Mouse (Mus musculus): ENCODE data around the gene Far2. TPM values are rescaled to one million over a fixed set of nuclear protein-coding genes. Genes with fewer than 3 reads are reported as not detected.

Far2 gene
- polyA plus RNA-seq, 1 experiment from 2014 or later, result 13.0 TPM

GRCm38 (mm10) chr6:148084403-148084802, 37.3 kb downstream of the Far2 start:
- Histone ChIP-seq H3K9me3 (no peaks in the 10 kb centered on the region), H3K27ac (replicated peaks) (no peak overlapping the region), H3K4me2 (replicated peaks) (no peak overlapping the region), H3K9ac (replicated peaks) (no peak overlapping the region), H3K27me3 (no peaks in the 10 kb centered on the region), H3K4me3 (no peak overlapping the region), H3K36me3 (no peaks in the 10 kb centered on the region), H3K4me1 (no peaks in the 10 kb centered on the region)
- 85% methylated on average over 2 of the region's 2 CpGs for WGBS
- no peak for ATAC-seq (replicated peaks)

GRCm38 (mm10) chr6:148097039-148097438, 50.0 kb downstream of the Far2 start:
- Histone ChIP-seq H3K27me3 (no peaks in the 10 kb centered on the region), H3K9ac (replicated peaks) (no peak overlapping the region), H3K4me3 (no peak overlapping the region), H3K9me3 (no peaks in the 10 kb centered on the region), H3K4me2 (replicated peaks) (no peak overlapping the region), H3K27ac (replicated peaks) (no peak overlapping the region), H3K4me1 (no peaks in the 10 kb centered on the region), H3K36me3 (no peaks in the 10 kb centered on the region)
- ATAC-seq (replicated peaks), result no peak
- 74% methylated on average over 3 of the region's 3 CpGs for WGBS

- H3K27ac ChIP-seq (replicated peaks), result no peak overlapping the region
- no peaks in the 10 kb centered on the region for H3K27me3 ChIP-seq
- no peak overlapping the region for H3K9ac ChIP-seq (replicated peaks)
- H3K36me3 ChIP-seq, result no peaks in the 10 kb centered on the region
- H3K4me2 ChIP-seq (replicated peaks), result no peak overlapping the region
- ATAC-seq (replicated peaks), result no peak
- 88% methylated on average over 3 of the region's 3 CpGs for WGBS
- no peaks in the 10 kb centered on the region for H3K4me1 ChIP-seq
- H3K9me3 ChIP-seq, result no peaks in the 10 kb centered on the region
- no peak overlapping the region for H3K4me3 ChIP-seq
Observed at GRCm38 (mm10) chr6:148101977-148102376, 54.9 kb downstream of the Far2 start.

GRCm38 (mm10) chr6:148102434-148102833, 55.4 kb downstream of the Far2 start:
- Histone ChIP-seq H3K27me3 (no peaks in the 10 kb centered on the region), H3K9ac (replicated peaks) (no peak overlapping the region), H3K27ac (replicated peaks) (no peak overlapping the region), H3K4me1 (no peaks in the 10 kb centered on the region), H3K36me3 (no peaks in the 10 kb centered on the region), H3K9me3 (no peaks in the 10 kb centered on the region), H3K4me2 (replicated peaks) (no peak overlapping the region), H3K4me3 (no peak overlapping the region)
- no peak for ATAC-seq (replicated peaks)
- 87% methylated on average over 1 of the region's 1 CpGs for WGBS

GRCm38 (mm10) chr6:148104212-148104611, 57.2 kb downstream of the Far2 start:
- Histone ChIP-seq H3K4me3 (no peak overlapping the region), H3K27ac (replicated peaks) (no peak overlapping the region), H3K9me3 (no peaks in the 10 kb centered on the region), H3K36me3 (no peaks in the 10 kb centered on the region), H3K4me1 (no peaks in the 10 kb centered on the region), H3K9ac (replicated peaks) (no peak overlapping the region), H3K27me3 (no peaks in the 10 kb centered on the region), H3K4me2 (replicated peaks) (no peak overlapping the region)
- 33% methylated on average over 9 of the region's 9 CpGs for WGBS
- no peak for ATAC-seq (replicated peaks)

GRCm38 (mm10) chr6:148105722-148106268, 58.7 kb downstream of the Far2 start:
- no peak overlapping the region for H3K9ac ChIP-seq (replicated peaks)
- H3K4me3 ChIP-seq, result no peak overlapping the region
- H3K27ac ChIP-seq (replicated peaks), result no peak overlapping the region
- no peak for ATAC-seq (replicated peaks)
- no peaks in the 10 kb centered on the region for H3K4me1 ChIP-seq
- no peaks in the 10 kb centered on the region for H3K9me3 ChIP-seq
- no peaks in the 10 kb centered on the region for H3K36me3 ChIP-seq
- 79% methylated on average over 9 of the region's 9 CpGs for WGBS
- H3K4me2 ChIP-seq (replicated peaks), result no peak overlapping the region
- H3K27me3 ChIP-seq, result no peaks in the 10 kb centered on the region

- Histone ChIP-seq H3K27me3 (no peaks in the 10 kb centered on the region), H3K9ac (replicated peaks) (no peak overlapping the region), H3K27ac (replicated peaks) (no peak overlapping the region), H3K4me3 (no peak overlapping the region), H3K36me3 (no peaks in the 10 kb centered on the region), H3K9me3 (no peaks in the 10 kb centered on the region), H3K4me2 (replicated peaks) (no peak overlapping the region), H3K4me1 (no peaks in the 10 kb centered on the region)
- no peak for ATAC-seq (replicated peaks)
- WGBS, result 53% methylated on average over 8 of the region's 8 CpGs
Observed at GRCm38 (mm10) chr6:148108741-148109472, 61.8 kb downstream of the Far2 start.

GRCm38 (mm10) chr6:148110996-148111633, 64.1 kb downstream of the Far2 start:
- Histone ChIP-seq H3K4me1 (no peaks in the 10 kb centered on the region), H3K9me3 (no peaks in the 10 kb centered on the region), H3K27ac (replicated peaks) (no peak overlapping the region), H3K36me3 (no peaks in the 10 kb centered on the region), H3K4me2 (replicated peaks) (no peak overlapping the region), H3K27me3 (no peaks in the 10 kb centered on the region), H3K4me3 (no peak overlapping the region), H3K9ac (replicated peaks) (no peak overlapping the region)
- 90% methylated on average over 2 of the region's 2 CpGs for WGBS
- no peak for ATAC-seq (replicated peaks)

GRCm38 (mm10) chr6:148116371-148116770, 69.3 kb downstream of the Far2 start:
- ATAC-seq (replicated peaks), result no peak
- Histone ChIP-seq H3K27ac (replicated peaks) (no peak overlapping the region), H3K9me3 (no peaks in the 10 kb centered on the region), H3K27me3 (no peaks in the 10 kb centered on the region), H3K9ac (replicated peaks) (no peak overlapping the region), H3K4me3 (no peak overlapping the region), H3K4me2 (replicated peaks) (no peak overlapping the region), H3K36me3 (no peaks in the 10 kb centered on the region), H3K4me1 (no peaks in the 10 kb centered on the region)
- WGBS, result 89% methylated on average over 5 of the region's 5 CpGs

- Histone ChIP-seq H3K4me2 (replicated peaks) (no peak overlapping the region), H3K9me3 (no peaks in the 10 kb centered on the region)
- 74% methylated on average over 3 of the region's 3 CpGs for WGBS
Observed at GRCm38 (mm10) chr6:148116907-148117306, 69.8 kb downstream of the Far2 start.

GRCm38 (mm10) chr6:148117696-148118095, 70.6 kb downstream of the Far2 start:
- ATAC-seq (replicated peaks), result no peak
- no peak overlapping the region for H3K27ac ChIP-seq (replicated peaks)
- no peak overlapping the region for H3K4me2 ChIP-seq (replicated peaks)
- 88% methylated on average over 1 of the region's 1 CpGs for WGBS
- H3K9me3 ChIP-seq, result no peaks in the 10 kb centered on the region
- no peak overlapping the region for H3K4me3 ChIP-seq
- no peaks in the 10 kb centered on the region for H3K4me1 ChIP-seq
- H3K9ac ChIP-seq (replicated peaks), result no peak overlapping the region
- no peaks in the 10 kb centered on the region for H3K36me3 ChIP-seq
- no peaks in the 10 kb centered on the region for H3K27me3 ChIP-seq

More at GRCm38 (mm10) chr6:148116907-148117306, 69.8 kb downstream of the Far2 start:
- Histone ChIP-seq H3K36me3 (no peaks in the 10 kb centered on the region), H3K27me3 (no peaks in the 10 kb centered on the region), H3K4me1 (no peaks in the 10 kb centered on the region), H3K27ac (replicated peaks) (no peak overlapping the region), H3K9ac (replicated peaks) (no peak overlapping the region), H3K4me3 (no peak overlapping the region)
- no peak for ATAC-seq (replicated peaks)

- WGBS, result 90% methylated on average over 1 of the region's 1 CpGs
- H3K4me1 ChIP-seq, result no peaks in the 10 kb centered on the region
- no peak overlapping the region for H3K4me3 ChIP-seq
- no peaks in the 10 kb centered on the region for H3K9me3 ChIP-seq
- H3K27ac ChIP-seq (replicated peaks), result no peak overlapping the region
- no peak overlapping the region for H3K4me2 ChIP-seq (replicated peaks)
- no peaks in the 10 kb centered on the region for H3K27me3 ChIP-seq
- no peak for ATAC-seq (replicated peaks)
- no peaks in the 10 kb centered on the region for H3K36me3 ChIP-seq
- H3K9ac ChIP-seq (replicated peaks), result no peak overlapping the region
Observed at GRCm38 (mm10) chr6:148120703-148121102, 73.6 kb downstream of the Far2 start.
